Mouse (Mus musculus) Patski (cell line): Measurements from ENCODE around the gene Cenpl. TPM values are rescaled to one million over a fixed set of nuclear protein-coding genes. Genes with fewer than 3 reads are reported as not detected.

Experiments
- ATAC-seq: fragments of 100-300 bp; one replicate; pipeline ENCODE4 v1.8.0; 2021
- CTCF ChIA-PET: fragments of 350-600 bp; sonication (Branson Sonifier 250); formaldehyde crosslinking; loops from one replicate; lab custom pipeline; 2022; ENCODE audit warnings: inconsistent platforms; lab: Charles Lee
- POLR2A ChIA-PET: fragments of 350-600 bp; sonication (Branson Sonifier 250); formaldehyde crosslinking; loops from one replicate; lab custom pipeline; 2022; ENCODE audit warnings: antibody characterized with exemption, inconsistent platforms; lab: Charles Lee
- DNase-seq: peaks from one replicate; pipeline ENCODE4 v3.0.0-alpha.2; 2011; ENCODE audit warnings: low read depth, low spot score
- H3K27me3 ChIP-seq: fragments of 371-371 bp; one replicate; pipeline ENCODE4 v1.5.1; 2021
- CTCF ChIP-seq: fragments of 100-300 bp; IDR thresholded peaks from one replicate; pipeline ENCODE4 v1.5.1; 2021
- in situ Hi-C: fragments of 300-500 bp; cut with MboI; formaldehyde crosslinking; loops from 3 replicates; pipeline ENCODE4 v1.11.1; 2018; ENCODE audit warnings: low pct_unique_long_range_greater_than_20kb, mixed read lengths
- polyA plus RNA-seq: library from polyadenylated mRNA; unstranded; gene quantifications from one replicate; pipeline ENCODE4 v1.2.3, GENCODE M21; 2021

Gene Cenpl
- polyA plus RNA-seq, 1 experiment from 2014 or later: 10.2 TPM

DNA sequence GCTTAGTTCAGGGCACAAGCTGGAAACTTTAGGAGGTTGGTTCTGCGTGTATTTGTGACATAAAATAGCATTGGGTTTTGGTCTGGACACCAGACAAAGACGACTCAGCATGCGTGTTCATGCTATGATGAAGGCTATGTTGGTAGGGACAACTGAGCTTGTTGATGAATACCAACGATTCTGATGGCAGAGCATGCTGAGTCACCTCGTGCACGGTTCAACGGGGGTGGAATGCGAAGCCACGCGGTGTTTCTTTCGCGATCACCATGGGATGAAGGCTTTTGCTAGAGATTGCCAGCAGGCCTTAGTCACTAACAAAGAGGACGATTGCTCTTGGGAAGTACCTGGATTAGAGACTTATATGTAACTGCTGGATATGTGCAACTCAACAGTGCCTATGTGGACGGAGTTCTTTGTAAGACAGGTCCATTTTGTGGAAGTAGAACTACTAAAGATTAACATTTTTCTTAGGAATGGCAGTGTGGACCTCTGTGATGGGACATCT lies 35.2 kb upstream of the Cenpl start:
- TF ChIP-seq CTCF: no peak
- H3K27me3 ChIP-seq: no peaks in the 10 kb centered on the region
- in situ Hi-C loops: no loop called here
- DNase-seq (no peak), ATAC-seq (peak; percentile 59)
- CTCF ChIA-PET: interaction anchor here (1.3 to 1.4 kb wide), 2 partner anchors 17 to 101 kb away, joined by 3 to 4 read pairs; no protein-coding TSS in a partner anchor
- POLR2A ChIA-PET: interaction anchor here (0.6 to 2.0 kb wide), 7 partner anchors 9 to 1051 kb away, joined by 3 to 7 read pairs (median 3); partner anchors contain the start of genes Cenpl, Dars2 and Klhl20

DNA sequence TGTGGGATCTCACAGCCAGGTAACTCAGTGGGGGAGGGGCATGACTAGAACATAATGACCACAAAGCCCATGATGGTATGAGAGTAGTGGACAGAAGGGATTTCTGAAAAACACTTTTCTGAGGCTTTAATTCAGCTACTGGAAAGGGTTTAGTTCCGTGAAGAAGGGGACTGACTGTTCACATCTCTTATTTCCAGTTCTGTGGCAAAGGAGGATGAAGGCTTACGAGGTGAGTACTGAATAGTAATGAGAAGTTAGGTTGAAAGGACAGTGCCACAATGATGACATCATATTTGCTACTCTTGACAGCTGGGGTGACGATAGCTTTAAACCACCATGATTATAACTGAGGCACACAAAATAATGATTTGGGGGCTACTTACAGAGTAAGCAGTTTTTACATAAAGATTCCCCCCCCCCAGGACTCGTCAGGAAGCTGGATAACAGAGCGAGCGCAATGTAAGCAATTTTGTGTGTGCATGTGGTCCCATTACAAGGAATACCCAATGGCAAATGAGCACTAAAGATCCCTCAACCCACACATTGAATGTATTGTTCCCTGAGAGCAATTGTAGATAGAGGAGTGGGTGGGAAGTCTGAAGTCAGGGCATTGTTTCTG lies 34.6 kb upstream of the Cenpl start:
- in situ Hi-C loops: no loop called here
- no peak for ATAC-seq
- ChIA-PET POLR2A (interaction anchor here (1.1 to 2.0 kb wide), 4 partner anchors 9 to 95 kb away, joined by 3 to 7 read pairs (median 4); partner anchors contain the start of genes Cenpl, Dars2 and Klhl20), CTCF (interaction anchor here (1.4 kb wide), 1 partner anchor 101 kb away, joined by 4 read pairs; no protein-coding TSS in a partner anchor)
- no peaks in the 10 kb centered on the region for H3K27me3 ChIP-seq
- DNase-seq: no peak
- TF ChIP-seq CTCF: no peak

DNA sequence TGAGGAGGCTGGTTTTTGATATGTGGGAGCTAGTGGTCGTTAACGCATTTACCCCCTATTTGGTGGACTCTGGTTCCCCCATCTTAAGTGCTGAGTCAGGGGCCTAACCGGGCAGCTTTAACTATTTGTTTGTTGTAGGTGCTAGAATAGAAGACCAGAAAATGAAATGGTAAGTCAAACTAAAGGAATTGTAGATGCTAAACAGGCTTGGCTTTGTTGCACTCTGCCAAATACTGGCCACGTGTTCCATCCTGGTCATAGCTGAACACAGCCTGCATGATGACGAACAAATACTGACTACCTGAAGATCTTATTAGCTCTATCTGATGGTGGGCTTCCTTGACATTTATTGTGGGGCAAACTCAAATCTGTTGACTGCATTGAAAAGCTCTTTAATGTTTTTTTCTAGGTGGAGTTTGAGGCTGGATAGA lies 34.1 kb upstream of the Cenpl start:
- H3K27me3 ChIP-seq: no peaks in the 10 kb centered on the region
- TF ChIP-seq CTCF: no peak
- CTCF ChIA-PET: interaction anchor here (1.4 kb wide), 1 partner anchor 102 kb away, joined by 4 read pairs; no protein-coding TSS in a partner anchor
- ATAC-seq: no peak
- POLR2A ChIA-PET: interaction anchor here (1.9 to 2.0 kb wide), 2 partner anchors 33 to 34 kb away, joined by 6 to 7 read pairs; partner anchors contain the start of genes Cenpl and Dars2
- no peak for DNase-seq
- in situ Hi-C loops: no loop called here

DNA sequence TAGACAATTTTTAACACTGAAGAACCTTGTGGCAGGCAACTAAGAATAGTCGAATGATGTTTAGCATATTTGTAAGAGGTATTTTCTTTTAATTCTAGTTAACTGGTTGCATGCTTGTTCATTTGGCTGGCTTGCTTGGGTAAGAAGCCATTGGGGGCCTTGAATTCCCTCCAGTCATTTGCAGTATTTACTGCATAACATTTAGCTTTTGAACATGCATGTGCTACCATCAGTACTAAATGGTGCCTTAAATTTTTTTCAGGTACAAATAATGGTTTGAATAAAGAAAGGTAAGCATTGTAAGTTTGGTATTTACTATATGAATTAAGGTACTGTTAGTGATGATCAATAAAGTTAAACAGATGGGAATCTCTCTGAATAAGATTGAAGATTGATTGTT lies 33.5 kb upstream of the Cenpl start:
- in situ Hi-C loops: no loop called here
- ChIA-PET POLR2A (interaction anchor here (0.6 to 1.9 kb wide), 2 partner anchors 20 to 34 kb away, joined by 3 to 7 read pairs; partner anchors contain the start of genes Cenpl and Dars2), CTCF (no interaction called here)
- ATAC-seq (no peak), DNase-seq (no peak)
- TF ChIP-seq CTCF: no peak
- no peaks in the 10 kb centered on the region for H3K27me3 ChIP-seq

DNA sequence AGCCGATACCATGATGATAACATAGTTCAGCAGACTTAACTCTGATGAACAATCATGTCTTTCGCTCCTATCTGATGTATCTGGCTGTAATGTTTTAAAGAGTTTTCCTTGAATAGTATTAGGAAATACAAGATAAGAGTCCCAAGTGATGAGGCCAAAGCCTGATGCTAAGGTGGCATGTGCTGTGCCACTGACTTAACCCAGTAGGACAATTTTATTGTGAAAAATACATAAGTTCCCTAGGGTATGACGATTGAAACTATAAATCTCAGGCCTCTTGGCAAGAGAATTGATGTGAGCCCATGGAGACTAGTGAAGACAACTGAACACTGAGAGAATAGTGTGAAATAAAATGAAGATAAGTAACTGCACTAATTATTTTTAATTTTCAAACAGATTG lies 32.9 kb upstream of the Cenpl start:
- ChIA-PET POLR2A (interaction anchor here (0.6 to 0.7 kb wide), 2 partner anchors 20 to 25 kb away, joined by 3 read pairs; no protein-coding TSS in a partner anchor), CTCF (no interaction called here)
- no peak for DNase-seq
- no peak for TF ChIP-seq CTCF
- no peaks in the 10 kb centered on the region for H3K27me3 ChIP-seq
- ATAC-seq: no peak
- in situ Hi-C loops: no loop called here

DNA sequence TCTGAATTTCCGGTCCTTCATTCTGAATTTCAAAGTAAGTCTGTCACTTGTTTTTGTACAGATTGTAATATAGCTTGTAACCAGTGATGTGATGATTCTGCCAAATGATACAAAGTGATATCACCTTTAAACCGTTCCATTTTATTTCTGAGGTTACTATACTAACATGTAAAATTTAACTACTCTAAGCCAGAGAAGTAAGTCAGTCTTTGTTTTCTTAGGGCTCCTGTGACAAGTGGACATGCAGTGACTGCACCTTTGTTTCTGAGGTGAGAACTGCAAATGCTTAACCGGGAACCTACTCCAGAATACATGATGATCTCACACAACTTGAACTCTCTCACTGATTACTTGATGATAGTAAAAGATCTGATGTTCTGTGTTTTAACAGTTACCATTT lies 32.5 kb upstream of the Cenpl start:
- CTCF ChIA-PET: no interaction called here
- POLR2A ChIA-PET: interaction anchor here (0.7 kb wide), 1 partner anchor 24 kb away, joined by 3 read pairs; no protein-coding TSS in a partner anchor
- H3K27me3 ChIP-seq: no peaks in the 10 kb centered on the region
- ATAC-seq: no peak
- in situ Hi-C loops: no loop called here
- TF ChIP-seq CTCF: no peak
- DNase-seq: no peak

DNA sequence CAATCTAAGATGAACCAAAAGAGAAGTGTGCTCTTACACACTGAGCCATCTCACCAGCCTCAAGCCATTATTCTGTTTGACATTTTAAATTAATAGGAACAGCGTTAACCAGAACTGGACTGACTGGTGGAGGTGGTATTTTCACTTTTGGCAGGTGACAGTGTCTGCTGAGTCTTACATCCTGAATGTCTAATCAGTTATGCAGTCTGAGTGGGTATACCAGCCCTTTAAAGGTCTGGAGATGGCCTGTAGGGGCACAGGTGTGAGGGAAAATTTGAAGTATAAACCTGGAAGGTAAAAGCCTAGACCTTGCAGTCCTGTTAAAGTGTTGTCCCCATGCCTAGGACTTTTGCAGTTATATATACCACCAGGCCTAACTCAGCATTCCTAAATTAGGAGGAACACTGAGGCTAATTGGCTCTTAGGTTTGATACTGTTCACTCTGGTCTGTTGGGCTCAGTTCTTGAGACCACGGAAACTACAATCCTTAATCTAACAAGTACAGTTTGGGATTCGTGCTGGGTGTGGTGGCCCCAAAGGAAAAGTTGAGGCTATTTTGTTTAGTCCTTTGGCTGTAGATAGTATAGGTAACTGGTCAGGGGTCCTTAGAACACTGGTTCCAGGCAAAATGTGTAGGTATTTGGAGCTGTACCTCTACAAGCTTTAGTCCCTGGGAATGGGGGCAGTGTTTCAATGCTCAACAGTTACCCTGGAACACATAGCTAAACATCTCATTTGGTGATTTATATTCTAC lies 31.4 kb upstream of the Cenpl start:
- H3K27me3 ChIP-seq: no peaks in the 10 kb centered on the region
- in situ Hi-C loops: no loop called here
- DNase-seq (no peak), ATAC-seq (no peak)
- ChIA-PET CTCF (no interaction called here), POLR2A (no interaction called here)
- TF ChIP-seq CTCF: no peak

DNA sequence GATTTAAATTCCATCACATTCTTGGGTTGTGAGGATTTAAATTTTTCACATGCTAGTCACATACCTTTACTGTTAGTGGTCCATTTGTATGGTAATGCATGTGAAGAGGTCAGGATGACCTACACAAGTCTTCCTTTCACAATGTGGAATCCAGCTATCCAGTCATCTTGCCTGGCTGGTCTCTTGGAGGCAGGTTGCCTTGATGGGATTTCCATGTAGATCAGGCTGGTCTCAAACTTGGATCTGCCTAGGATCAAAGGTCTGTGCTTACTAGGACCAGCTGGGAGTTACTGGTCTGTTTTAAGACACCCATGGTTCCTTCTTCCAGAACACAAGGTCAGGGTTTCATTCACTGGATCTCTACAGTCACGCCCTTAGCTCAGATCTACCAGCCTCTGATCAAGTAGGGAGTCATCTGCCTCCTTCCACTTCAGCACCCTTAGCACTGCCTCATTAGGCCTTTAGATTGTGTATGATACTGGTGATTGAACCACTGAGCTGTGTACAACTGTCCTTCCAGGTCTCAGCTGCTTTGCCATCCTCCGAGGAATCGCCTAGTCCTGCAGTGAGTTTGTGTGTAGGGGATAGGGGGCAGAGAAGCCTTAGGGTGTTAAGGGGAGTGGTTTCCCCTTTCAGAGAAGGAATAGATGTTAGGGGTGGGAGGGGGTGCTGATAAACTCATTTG lies 30.6 kb upstream of the Cenpl start:
- POLR2A ChIA-PET: no interaction called here
- H3K27me3 ChIP-seq: no peaks in the 10 kb centered on the region
- ATAC-seq: no peak
- in situ Hi-C loops: no loop called here
- CTCF ChIA-PET: no interaction called here
- no peak for TF ChIP-seq CTCF
- no peak for DNase-seq

DNA sequence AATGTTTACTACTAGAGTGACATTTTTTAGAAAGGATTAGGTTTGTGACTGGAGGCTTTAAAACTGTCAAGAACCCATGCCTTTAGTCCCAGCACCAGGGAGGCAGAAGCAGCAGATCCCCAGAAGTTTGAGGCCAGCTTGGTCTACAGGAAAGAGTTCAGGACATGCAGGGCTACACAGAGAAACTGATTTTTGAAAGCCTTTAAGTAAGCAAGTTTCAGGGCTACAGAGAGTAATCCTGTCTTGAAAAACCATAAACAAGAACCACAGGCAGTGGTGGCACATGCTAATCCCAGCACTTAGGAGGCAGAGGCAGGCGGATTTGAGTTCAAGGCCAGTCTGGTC lies 30.1 kb upstream of the Cenpl start:
- TF ChIP-seq CTCF: no peak
- no peaks in the 10 kb centered on the region for H3K27me3 ChIP-seq
- in situ Hi-C loops: no loop called here
- ChIA-PET POLR2A (no interaction called here), CTCF (no interaction called here)
- DNase-seq: no peak
- ATAC-seq: no peak

DNA sequence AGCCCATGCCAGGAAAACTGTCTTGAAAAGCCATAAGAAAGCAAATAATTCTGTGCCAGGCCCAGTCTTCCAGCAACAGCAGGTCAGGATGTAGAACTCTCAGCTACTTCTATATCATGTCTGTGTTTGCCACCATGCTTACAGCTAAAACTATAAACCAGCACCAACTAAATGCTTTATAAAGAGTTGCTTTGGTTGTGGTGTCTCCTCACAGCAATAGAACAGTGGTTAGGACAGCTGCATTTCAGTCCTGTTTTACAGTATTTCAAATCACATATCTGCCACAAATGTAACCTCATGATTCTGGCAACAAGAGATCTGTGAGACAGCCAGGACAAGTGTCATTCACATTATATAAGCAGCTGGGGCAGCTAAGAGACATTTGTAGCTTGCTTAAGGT lies 29.7 kb upstream of the Cenpl start:
- DNase-seq (no peak), ATAC-seq (no peak)
- CTCF ChIA-PET: interaction anchor here (1.6 kb wide), 1 partner anchor 33 kb away, joined by 3 read pairs; no protein-coding TSS in a partner anchor
- no peak for TF ChIP-seq CTCF
- POLR2A ChIA-PET: no interaction called here
- in situ Hi-C loops: no loop called here
- H3K27me3 ChIP-seq: no peaks in the 10 kb centered on the region
